Mouse (Mus musculus) limb, embryonic 10.5 days (tissue): ENCODE measurements around the gene Rassf5. TPM values are rescaled to one million over a fixed set of nuclear protein-coding genes. Genes with fewer than 3 reads are reported as not detected.
"Not testable (repeated sequence)": the region's sequence is repeated elsewhere in the genome, so short reads cannot be mapped to it uniquely, and the experiment has no call there.

Experiments used
- DNase-seq: peaks from one replicate; pipeline ENCODE4 v3.0.0-alpha.2; 2017; ENCODE audit warnings: low spot score
- H3K27ac ChIP-seq: fragments of 300-500 bp; sonication (generic); 2 replicates; pipeline ENCODE4 v1.5.1; 2016; ENCODE audit warnings: mild to moderate bottlenecking
- H3K27me3 ChIP-seq: fragments of 300-500 bp; sonication (generic); 2 replicates; pipeline ENCODE4 v1.6.1; 2016; ENCODE audit warnings: low read depth, mild to moderate bottlenecking; ENCODE audit not compliant: poor library complexity, severe bottlenecking
- H3K36me3 ChIP-seq: fragments of 300-500 bp; sonication (generic); 2 replicates; pipeline ENCODE4 v1.6.1; 2016; ENCODE audit warnings: mild to moderate bottlenecking, moderate library complexity
- H3K4me1 ChIP-seq: fragments of 300-500 bp; sonication (generic); 2 replicates; pipeline ENCODE4 v1.6.1; 2016
- H3K4me3 ChIP-seq: fragments of 300-500 bp; sonication (generic); 2 replicates; pipeline ENCODE4 v1.5.1; 2016; ENCODE audit warnings: mild to moderate bottlenecking, moderate library complexity
- H3K9me3 ChIP-seq: fragments of 300-500 bp; sonication (generic); replicated peaks from 2 replicates; pipeline ENCODE4 v1.6.1; 2016; ENCODE audit warnings: mild to moderate bottlenecking
- WGBS: fragments of 180-500 bp; shearing (Covaris S2); methylation state at CpG from one replicate; pipeline ENCODE4 v1.1.7; 2016; 5-methylcytosine and 5-hydroxymethylcytosine counted together
- polyA plus RNA-seq: library from polyadenylated mRNA; unstranded; fragments of >200 nt; fragmentation: Nextera tagmentation; extraction: Ambion mirVana; gene quantifications from 2 replicates; pipeline ENCODE4 v1.2.1, GENCODE M21; 2016

Rassf5 gene
- polyA plus RNA-seq, 1 experiment from 2014 or later = 1.3 TPM

GRCm38 (mm10) chr1:131276831-131277230, 31.8 kb upstream of the Rassf5 start:
- Histone ChIP-seq H3K9me3 (no peaks in the 10 kb centered on the region), H3K4me1 (peaks cover 46% of the 10 kb centered on the region), H3K4me3 (no peak overlapping the region), H3K36me3 (no peaks in the 10 kb centered on the region), H3K27me3 (no peaks in the 10 kb centered on the region), H3K27ac (peak overlapping the region; percentile 21)
- no peak for DNase-seq

GRCm38 (mm10) chr1:131275577-131275976, 30.5 kb upstream of the Rassf5 start:
- H3K27ac ChIP-seq = no peak overlapping the region
- no peaks in the 10 kb centered on the region for H3K27me3 ChIP-seq
- 80% methylated on average over 14 of the region's 14 CpGs for WGBS
- H3K4me3 ChIP-seq = no peak overlapping the region
- DNase-seq = no peak
- peaks cover 46% of the 10 kb centered on the region for H3K4me1 ChIP-seq
- H3K9me3 ChIP-seq = no peaks in the 10 kb centered on the region
- H3K36me3 ChIP-seq = no peaks in the 10 kb centered on the region

- Histone ChIP-seq H3K36me3 (no peaks in the 10 kb centered on the region), H3K4me3 (no peak overlapping the region), H3K27ac (no peak overlapping the region), H3K27me3 (no peaks in the 10 kb centered on the region), H3K4me1 (peaks cover 47% of the 10 kb centered on the region), H3K9me3 (no peaks in the 10 kb centered on the region)
- WGBS = 42% methylated on average over 22 of the region's 22 CpGs
- no peak for DNase-seq
Observed at GRCm38 (mm10) chr1:131274725-131275539, 29.9 kb upstream of the Rassf5 start.

- Histone ChIP-seq H3K27me3 (0 out of 2 replicates have a peak, but pooled peaks cover 10% of the 10 kb centered on the region), H3K9me3 (no peaks in the 10 kb centered on the region), H3K4me3 (no peak overlapping the region), H3K27ac (no peak overlapping the region), H3K4me1 (peaks cover 19% of the 10 kb centered on the region), H3K36me3 (no peaks in the 10 kb centered on the region)
- 28% methylated on average over 22 of the region's 22 CpGs for WGBS
- DNase-seq = peak; percentile 85
Observed at GRCm38 (mm10) chr1:131269797-131270578, 24.9 kb upstream of the Rassf5 start.

GRCm38 (mm10) chr1:131268776-131269175, 23.7 kb upstream of the Rassf5 start:
- Histone ChIP-seq H3K27ac (no peak overlapping the region), H3K27me3 (0 out of 2 replicates have a peak, but pooled peaks cover 10% of the 10 kb centered on the region), H3K4me1 (peaks cover 15% of the 10 kb centered on the region), H3K36me3 (no peaks in the 10 kb centered on the region), H3K4me3 (no peak overlapping the region), H3K9me3 (no peaks in the 10 kb centered on the region)
- WGBS = 86% methylated on average over 10 of the region's 10 CpGs
- no peak for DNase-seq

- Histone ChIP-seq H3K4me3 (no peak overlapping the region), H3K27ac (no peak overlapping the region), H3K4me1 (peaks cover 8% of the 10 kb centered on the region; the same call in 1 of the 2 replicates), H3K36me3 (no peaks in the 10 kb centered on the region), H3K27me3 (peaks cover 29% of the 10 kb centered on the region), H3K9me3 (no peaks in the 10 kb centered on the region)
- DNase-seq = no peak
- WGBS = 79% methylated on average over 12 of the region's 12 CpGs
Observed at GRCm38 (mm10) chr1:131263905-131264304, 18.8 kb upstream of the Rassf5 start.

GRCm38 (mm10) chr1:131260309-131260656, 15.2 kb upstream of the Rassf5 start:
- H3K9me3 ChIP-seq = no peaks in the 10 kb centered on the region
- no peaks in the 10 kb centered on the region for H3K36me3 ChIP-seq
- no peak overlapping the region for H3K4me3 ChIP-seq
- no peak overlapping the region for H3K27ac ChIP-seq
- H3K4me1 ChIP-seq = peaks cover 8% of the 10 kb centered on the region; the same call in 1 of the 2 replicates
- peaks cover 24% of the 10 kb centered on the region for H3K27me3 ChIP-seq
- WGBS = 26% methylated on average over 10 of the region's 10 CpGs
- DNase-seq = peak; percentile 87

GRCm38 (mm10) chr1:131259632-131260308, 14.7 kb upstream of the Rassf5 start:
- Histone ChIP-seq H3K36me3 (no peaks in the 10 kb centered on the region), H3K27me3 (peaks cover 24% of the 10 kb centered on the region), H3K4me1 (peaks cover 8% of the 10 kb centered on the region; the same call in 1 of the 2 replicates), H3K4me3 (no peak overlapping the region), H3K27ac (no peak overlapping the region), H3K9me3 (no peaks in the 10 kb centered on the region)
- 62% methylated on average over 10 of the region's 10 CpGs for WGBS
- no peak for DNase-seq

- Histone ChIP-seq H3K4me1 (peaks cover 5% of the 10 kb centered on the region; the same call in 1 of the 2 replicates), H3K27me3 (peaks cover 25% of the 10 kb centered on the region), H3K36me3 (no peaks in the 10 kb centered on the region), H3K9me3 (no peaks in the 10 kb centered on the region), H3K27ac (no peak overlapping the region), H3K4me3 (no peak overlapping the region)
- WGBS = 90% methylated on average over 6 of the region's 6 CpGs
- no peak for DNase-seq
Observed at GRCm38 (mm10) chr1:131257288-131257687, 12.2 kb upstream of the Rassf5 start.

GRCm38 (mm10) chr1:131252516-131253250, 7.6 kb upstream of the Rassf5 start:
- not testable (repeated sequence) for H3K9me3 ChIP-seq, DNase-seq, H3K4me3 ChIP-seq, H3K36me3 ChIP-seq, H3K4me1 ChIP-seq, H3K27ac ChIP-seq
- WGBS = 91% methylated on average over 7 of the region's 7 CpGs
- peaks cover 26% of the 10 kb centered on the region for H3K27me3 ChIP-seq

GRCm38 (mm10) chr1:131246433-131247395, 1.7 kb upstream of the Rassf5 start:
- WGBS = 14% methylated on average over 7 of the region's 7 CpGs
- peaks cover 81% of the 10 kb centered on the region for H3K27me3 ChIP-seq
- no peaks in the 10 kb centered on the region for H3K36me3 ChIP-seq
- no peak for DNase-seq
- no peak overlapping the region for H3K4me3 ChIP-seq
- H3K9me3 ChIP-seq = no peaks in the 10 kb centered on the region
- H3K27ac ChIP-seq = no peak overlapping the region
- peaks cover 25% of the 10 kb centered on the region for H3K4me1 ChIP-seq
